Mouse (Mus musculus): ENCODE measurements around the gene Fndc3b. TPM values are rescaled to one million over a fixed set of nuclear protein-coding genes. Genes with fewer than 3 reads are reported as not detected.

Gene Fndc3b
- total RNA-seq, 2 experiments from 2014 or later, result 18.8 to 29.2 TPM

GRCm38 (mm10) chr3:27685650-27686208 is 25.4 kb downstream of the Fndc3b start:
- no peak for DNase-seq (ENCODE audit: low spot score in 2 of 2)
- intact Hi-C loops (cut with DNase I), result no loop called here

GRCm38 (mm10) chr3:27685134-27685533 is 26.0 kb downstream of the Fndc3b start:
- DNase-seq (ENCODE audit: low spot score in 2 of 2), result no peak
- intact Hi-C loops (cut with DNase I), result no loop called here

- DNase-seq (ENCODE audit: low spot score in 2 of 2), result no peak
- intact Hi-C loops (cut with DNase I), result no loop called here
These were observed 27.7 kb downstream of the Fndc3b start for GRCm38 (mm10) chr3:27683374-27683773.

- DNase-seq (ENCODE audit: low spot score in 2 of 2), result no peak
- intact Hi-C loops (cut with DNase I), result no loop called here
These were observed 33.5 kb downstream of the Fndc3b start for GRCm38 (mm10) chr3:27677574-27677973.

- no peak for DNase-seq (ENCODE audit: low spot score in 2 of 2)
- intact Hi-C loops (cut with DNase I), result no loop called here
These were observed 37.4 kb downstream of the Fndc3b start for GRCm38 (mm10) chr3:27673660-27674059.

GRCm38 (mm10) chr3:27670416-27670815 is 40.7 kb downstream of the Fndc3b start:
- DNase-seq (ENCODE audit: low spot score in 2 of 2), result no peak

GRCm38 (mm10) chr3:27667280-27667679 is 43.8 kb downstream of the Fndc3b start:
- intact Hi-C loops (cut with DNase I), result no loop called here
- DNase-seq (ENCODE audit: low spot score in 2 of 2), result no peak

More at GRCm38 (mm10) chr3:27670416-27670815, 40.7 kb downstream of the Fndc3b start:
- intact Hi-C loops (cut with DNase I), result no loop called here

GRCm38 (mm10) chr3:27665338-27665737 is 45.8 kb downstream of the Fndc3b start:
- intact Hi-C loops (cut with DNase I), result no loop called here
- no peak for DNase-seq (ENCODE audit: low spot score in 2 of 2)

- no peak for DNase-seq (ENCODE audit: low spot score in 2 of 2)
- intact Hi-C loops (cut with DNase I), result no loop called here
These were observed 47.9 kb downstream of the Fndc3b start for GRCm38 (mm10) chr3:27663221-27663620.

GRCm38 (mm10) chr3:27658198-27658763 is 52.8 kb downstream of the Fndc3b start:
- DNase-seq (ENCODE audit: low spot score in 2 of 2), result no peak
- intact Hi-C loops (cut with DNase I), result no loop called here

- no peak for DNase-seq (ENCODE audit: low spot score in 2 of 2)
- intact Hi-C loops (cut with DNase I), result no loop called here
These were observed 54.2 kb downstream of the Fndc3b start for GRCm38 (mm10) chr3:27656764-27657390.

- intact Hi-C loops (cut with DNase I), result no loop called here
- no peak for DNase-seq (ENCODE audit: low spot score in 2 of 2)
These were observed 55.4 kb downstream of the Fndc3b start for GRCm38 (mm10) chr3:27655673-27656072.

GRCm38 (mm10) chr3:27655042-27655441 is 56.1 kb downstream of the Fndc3b start:
- intact Hi-C loops (cut with DNase I), result no loop called here
- DNase-seq (ENCODE audit: low spot score in 2 of 2), result no peak

- intact Hi-C loops (cut with DNase I), result no loop called here
- DNase-seq (ENCODE audit: low spot score in 2 of 2), result no peak
These were observed 58.6 kb downstream of the Fndc3b start for GRCm38 (mm10) chr3:27652451-27653011.

GRCm38 (mm10) chr3:27651731-27652130 is 59.4 kb downstream of the Fndc3b start:
- intact Hi-C loops (cut with DNase I), result no loop called here

GRCm38 (mm10) chr3:27650083-27650482 is 61.0 kb downstream of the Fndc3b start:
- intact Hi-C loops (cut with DNase I), result no loop called here
- DNase-seq (ENCODE audit: low spot score in 2 of 2), result no peak

More at GRCm38 (mm10) chr3:27651731-27652130, 59.4 kb downstream of the Fndc3b start:
- no peak for DNase-seq (ENCODE audit: low spot score in 2 of 2)

GRCm38 (mm10) chr3:27649316-27649715 is 61.8 kb downstream of the Fndc3b start:
- no peak for DNase-seq (ENCODE audit: low spot score in 2 of 2)
- intact Hi-C loops (cut with DNase I), result no loop called here

- intact Hi-C loops (cut with DNase I), result no loop called here
- DNase-seq (ENCODE audit: low spot score in 2 of 2), result no peak
These were observed 68.7 kb downstream of the Fndc3b start for GRCm38 (mm10) chr3:27642381-27642780.

- no peak for DNase-seq (ENCODE audit: low spot score in 2 of 2)
- intact Hi-C loops (cut with DNase I), result no loop called here
These were observed 71.4 kb downstream of the Fndc3b start for GRCm38 (mm10) chr3:27639701-27640100.

GRCm38 (mm10) chr3:27637046-27637661 is 74.0 kb downstream of the Fndc3b start:
- intact Hi-C loops (cut with DNase I), result no loop called here

More at GRCm38 (mm10) chr3:27637046-27637661, 74.0 kb downstream of the Fndc3b start:
- DNase-seq (ENCODE audit: low spot score in 2 of 2), result no peak
